Mouse (Mus musculus) fat pad, adult 2 months (tissue): ENCODE measurements at regions not wholly inside any gene's neighbourhood (a gene's known extent, or its start where the extent isn't known, plus 50 kb on each side); places are given as distances from the start of the nearest gene placed in this dataset.
"Not testable (repeated sequence)": the region's sequence is repeated elsewhere in the genome, so short reads cannot be mapped to it uniquely, and the experiment has no call there.

Experiments
- DNase-seq: peaks from one replicate; pipeline ENCODE4 v3.0.0-alpha.2; 2011; ENCODE audit warnings: low read depth, low spot score; ENCODE audit errors: extremely low read depth

- no peak for DNase-seq
Observed at GRCm38 (mm10) chr9:32940111-32940813, 304.2 kb downstream of the Ets1 start.

DNA sequence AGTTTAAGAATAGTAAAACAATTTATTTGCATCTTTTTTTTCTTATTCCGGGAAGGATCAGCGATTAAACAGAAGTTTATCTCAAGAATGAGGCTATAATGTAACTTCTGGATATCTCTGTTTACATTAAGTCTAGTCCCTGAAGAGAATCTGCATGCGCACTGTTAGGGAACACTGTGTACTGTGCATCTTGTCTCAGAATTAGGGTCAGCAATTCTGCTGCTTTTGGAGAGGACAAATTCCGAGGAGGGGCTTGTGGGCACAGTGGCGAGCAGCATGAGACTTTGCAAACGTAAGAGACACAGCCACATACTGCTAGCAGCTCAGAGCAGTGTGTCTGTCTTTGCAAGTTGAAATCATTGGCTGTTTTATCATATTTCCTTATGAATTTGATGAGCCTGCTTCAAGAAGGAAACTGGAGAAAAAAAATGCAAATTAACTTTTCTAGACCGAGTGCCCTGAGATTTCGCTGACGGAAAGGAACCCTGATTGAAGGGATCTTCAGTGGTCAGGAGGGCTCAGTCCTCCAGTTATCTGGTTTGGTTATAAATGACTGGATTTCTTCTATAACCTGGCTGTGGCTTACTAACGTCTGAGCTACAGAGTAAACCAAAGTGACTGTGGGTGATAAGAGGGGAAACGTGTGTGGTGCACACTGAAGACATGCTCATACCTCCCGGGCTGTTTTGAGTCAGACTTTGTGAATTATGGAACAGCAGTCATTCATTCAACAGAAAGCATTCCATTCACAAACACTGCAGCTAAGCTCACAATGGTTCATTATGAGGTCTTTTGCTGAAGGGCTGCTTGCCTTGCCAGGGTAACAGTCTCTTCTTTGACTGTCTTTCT is 305.1 kb downstream of the Ets1 start:
- no peak for DNase-seq

DNA sequence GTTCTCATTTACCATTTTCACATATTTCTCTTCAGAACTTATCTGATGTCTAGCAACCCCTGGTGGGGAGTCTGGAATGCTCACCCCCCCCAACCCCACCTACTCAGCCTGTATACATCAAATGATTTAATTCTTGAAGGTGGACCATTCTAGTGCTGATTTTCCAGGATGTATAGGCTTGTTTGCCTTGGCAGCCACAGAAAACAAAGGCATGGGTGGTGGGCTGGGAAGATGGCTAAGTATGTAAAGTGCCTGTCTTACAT is 305.7 kb downstream of the Ets1 start:
- DNase-seq, result no peak

DNA sequence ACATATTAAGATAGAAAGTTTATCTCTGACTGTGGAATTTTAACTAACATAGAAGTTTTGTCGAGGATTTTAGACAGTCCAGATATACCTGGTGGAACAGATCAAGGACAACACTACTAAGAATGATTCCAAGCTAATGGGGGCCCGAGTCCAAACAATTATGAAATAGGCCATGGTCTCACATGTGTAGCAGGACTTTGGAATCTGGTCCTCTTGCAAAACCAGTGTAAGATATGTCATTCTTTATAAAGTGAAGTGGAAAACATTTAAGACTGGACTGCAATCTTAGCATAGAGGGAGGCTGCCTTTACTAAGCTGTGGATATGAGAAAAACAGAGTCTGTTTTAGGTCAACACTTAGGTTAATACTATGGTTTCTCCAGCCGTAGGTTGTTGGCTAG is 311.2 kb downstream of the Ets1 start:
- DNase-seq, result no peak

GRCm38 (mm10) chr9:32949036-32949435 is 313.0 kb downstream of the Ets1 start:
- no peak for DNase-seq

- no peak for DNase-seq
Observed at GRCm38 (mm10) chr9:32958716-32959115, 322.7 kb downstream of the Ets1 start.

GRCm38 (mm10) chr9:32959468-32959867 is 323.4 kb downstream of the Ets1 start:
- not testable (repeated sequence) for DNase-seq

DNA sequence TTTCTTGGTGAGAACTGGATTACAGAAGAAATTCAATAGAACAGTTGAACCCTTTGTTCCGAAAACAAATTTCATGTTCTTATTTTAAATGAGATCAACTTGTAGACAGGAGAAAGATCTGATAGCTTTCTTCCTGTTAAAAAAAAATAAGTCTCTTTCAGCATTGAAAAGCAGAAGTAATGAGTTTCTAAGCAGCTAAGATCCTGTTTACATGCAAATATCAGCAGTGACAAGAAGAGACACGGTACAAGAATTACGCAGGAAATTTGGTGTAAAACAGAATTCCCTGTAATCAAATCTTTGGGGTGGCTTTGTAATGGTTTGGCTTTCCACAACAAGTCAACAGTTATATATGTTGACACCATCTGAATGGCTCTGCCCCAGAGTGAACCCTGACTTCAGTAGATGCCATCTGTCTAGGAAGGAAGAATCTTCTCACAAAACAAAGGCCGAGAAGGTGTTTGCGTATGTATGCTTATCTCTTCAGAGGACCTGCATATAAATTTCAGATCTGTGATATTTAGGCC is 326.7 kb downstream of the Ets1 start:
- no peak for DNase-seq

DNA sequence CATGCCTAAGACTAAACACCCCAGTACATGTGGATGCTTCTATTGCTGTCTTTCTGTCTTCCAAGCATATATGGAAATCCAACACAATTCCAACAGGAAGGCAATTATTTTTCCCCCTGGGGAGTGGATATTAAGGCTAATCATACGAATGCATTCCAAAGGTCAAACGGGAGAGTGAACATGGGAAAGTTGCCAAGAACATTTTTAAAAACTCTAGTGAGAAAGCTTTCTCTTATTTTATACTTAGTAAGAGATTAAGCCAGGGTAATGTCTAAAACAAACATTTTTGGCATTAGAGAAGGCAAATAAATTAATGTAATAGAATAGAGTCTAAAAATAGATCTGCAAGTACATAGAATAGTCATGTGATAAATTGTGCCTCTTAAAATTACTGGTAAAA is 332.4 kb downstream of the Ets1 start:
- DNase-seq, result no peak

DNA sequence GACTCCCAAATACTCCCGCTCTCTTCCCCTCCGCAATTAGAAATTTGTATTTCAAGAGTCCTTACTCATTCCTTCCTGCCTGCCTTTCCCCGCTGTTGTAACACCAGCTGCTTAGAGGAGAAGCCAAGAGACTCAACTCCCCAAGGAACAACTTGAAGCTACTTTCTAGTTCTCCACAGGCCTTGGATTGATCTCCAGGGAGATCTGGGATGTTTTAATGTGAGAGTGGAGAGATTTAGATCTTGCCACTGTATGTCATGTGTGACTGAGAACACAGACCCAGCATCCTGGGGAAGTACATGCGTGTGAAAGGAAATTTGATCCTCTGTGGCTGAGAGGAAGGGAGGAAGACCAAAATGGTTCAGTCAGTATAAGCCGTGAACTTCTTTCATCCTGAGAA is 335.4 kb downstream of the Ets1 start:
- no peak for DNase-seq

DNA sequence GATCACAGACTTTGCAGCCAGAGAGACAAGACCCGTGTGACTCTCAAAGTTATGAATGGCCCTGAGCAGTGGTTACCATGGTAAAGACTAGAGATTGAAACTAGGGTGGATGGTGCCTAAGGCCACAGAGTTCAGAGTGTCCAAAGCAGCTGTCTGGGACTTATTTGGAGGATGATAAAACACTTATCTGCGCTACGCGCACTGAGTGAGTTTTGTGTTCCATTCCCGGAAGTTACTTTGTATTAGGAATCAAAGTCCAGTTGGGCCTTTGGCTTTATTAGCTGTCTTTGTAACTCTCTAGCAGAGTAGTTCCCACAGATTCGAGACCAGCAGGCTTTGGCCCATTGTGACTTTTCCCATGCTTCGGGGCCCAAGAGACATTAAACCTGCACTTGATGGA is 335.9 kb downstream of the Ets1 start:
- DNase-seq, result no peak

GRCm38 (mm10) chr9:32972431-32973052 is 336.5 kb downstream of the Ets1 start:
- no peak for DNase-seq

GRCm38 (mm10) chr9:32977732-32978131 is 341.7 kb downstream of the Ets1 start:
- DNase-seq, result no peak

- DNase-seq, result no peak
Observed at GRCm38 (mm10) chr9:32980846-32981245, 344.8 kb downstream of the Ets1 start.

GRCm38 (mm10) chr9:32983182-32983581 is 347.2 kb downstream of the Ets1 start:
- no peak for DNase-seq

GRCm38 (mm10) chr9:32986836-32987673 is 351.0 kb downstream of the Ets1 start:
- no peak for DNase-seq

- DNase-seq, result no peak
Observed at GRCm38 (mm10) chr9:32989006-32989405, 353.0 kb downstream of the Ets1 start.

GRCm38 (mm10) chr9:32998323-32998722 is 362.3 kb downstream of the Ets1 start:
- DNase-seq, result no peak

GRCm38 (mm10) chr9:33000691-33001164 is 364.7 kb downstream of the Ets1 start:
- no peak for DNase-seq

DNA sequence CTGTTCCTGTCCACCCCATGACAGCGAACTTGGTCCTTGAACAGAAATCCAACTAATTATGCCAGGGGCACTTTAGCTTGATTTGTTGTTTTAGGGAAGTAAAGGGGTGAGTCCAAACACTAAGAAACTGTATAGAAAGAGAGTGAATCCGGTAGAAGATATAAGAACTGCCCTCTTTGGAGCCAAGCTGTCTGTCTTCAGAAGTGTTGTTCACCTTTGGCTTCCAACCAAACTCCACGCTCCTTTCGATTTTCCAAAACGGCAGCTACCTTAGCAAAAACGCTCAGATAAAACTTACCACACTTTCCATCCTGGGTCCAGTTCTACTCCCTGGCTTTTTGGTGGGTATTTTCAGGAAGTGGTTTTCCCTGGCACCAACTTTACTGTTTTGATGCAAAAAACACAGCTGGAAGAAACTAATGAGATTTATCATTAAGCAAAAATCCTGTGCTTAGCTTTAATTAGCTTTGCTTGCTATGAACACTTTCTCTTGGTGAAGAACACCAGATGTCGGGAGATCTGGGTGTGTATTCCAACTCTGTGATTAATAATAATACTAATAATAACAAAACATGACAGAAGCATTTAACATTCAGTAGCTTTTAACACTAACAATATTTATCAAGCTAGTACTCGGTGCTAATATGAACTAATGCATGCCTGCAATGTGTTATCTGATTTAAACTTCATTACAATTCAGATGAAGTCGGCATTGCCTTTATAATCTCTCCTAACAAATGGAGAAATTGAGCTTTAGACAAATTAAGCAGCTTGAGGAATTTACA is 365.3 kb downstream of the Ets1 start:
- DNase-seq, result no peak
